5 mouse cellular contexts compared by ENCODE assay signal in genomic region chr13:52355921-52356320, GRCm38 (mm10).
A peak's percentile ranks its signal among the peaks of the same experiment; 100 is the strongest.
DNase-seq lines count a peak whose midpoint lies in the region; TF ChIP-seq lines count a peak whose summit lies in the region.
"Not testable (repeated sequence)": the region's sequence is repeated elsewhere in the genome, so short reads cannot be mapped to it uniquely, and the experiment has no call there.

No protein-coding gene starts in this region.

- not testable (repeated sequence) for H3K27me3 ChIP-seq in ES-Bruce4 (ENCODE audit: control insufficient read depth, insufficient read depth, low read length, poor library complexity, severe bottlenecking); limb, embryonic 10.5 days (ENCODE audit: low read depth, poor library complexity, severe bottlenecking)

- in situ Hi-C loops in ES-E14 (cut with MboI; ENCODE audit: low sequenced_read_pairs in 2 of 2, unreplicated experiment in 2 of 2) = not testable (repeated sequence)

- not testable (repeated sequence) for H3K4me3 ChIP-seq in ES-Bruce4 (ENCODE audit: low read depth, low read length); ES-E14 (ENCODE audit: insufficient read depth in 1 of 2, low read depth in 1 of 2, low read length in 2 of 2, poor library complexity in 1 of 2, severe bottlenecking in 1 of 2); limb, embryonic 10.5 days

- not testable (repeated sequence) for H3K9ac ChIP-seq in ES-Bruce4 (ENCODE audit: low read depth, poor library complexity, severe bottlenecking); ES-E14 (ENCODE audit: insufficient read depth, low read depth, low read length, poor library complexity, severe bottlenecking)

- not testable (repeated sequence) for TF ChIP-seq EP300 in ES-Bruce4 (IDR thresholded peaks at IDR 0.05; ENCODE audit: insufficient read depth, low read depth, low read length)

- not testable (repeated sequence) for TF ChIP-seq CTCF in ES-Bruce4 (IDR thresholded peaks at IDR 0.05; ENCODE audit: low read depth, low read length)

- not testable (repeated sequence) for DNase-seq in ES-E14 (ENCODE audit: low read depth, low spot score)
- peak; percentile 65 for DNase-seq in ZHBTc4 (ENCODE audit: low read depth, low spot score)
- peak; percentile 24 for DNase-seq in heart, adult 11 months
- DNase-seq in limb, embryonic 10.5 days (ENCODE audit: low spot score) = peak; percentile 6

- not testable (repeated sequence) for TF ChIP-seq POLR2A in ES-Bruce4 (IDR thresholded peaks at IDR 0.05; ENCODE audit: insufficient read depth, low read length)

- WGBS in limb, embryonic 10.5 days = 96% methylated on average over 4 of the region's 4 CpGs

- not testable (repeated sequence) for H3K4me1 ChIP-seq in ES-Bruce4 (ENCODE audit: control insufficient read depth, insufficient read depth, low read length); ES-E14 (ENCODE audit: control insufficient read depth in 2 of 2, insufficient read depth in 2 of 2, low read length in 2 of 2, poor library complexity in 1 of 2); limb, embryonic 10.5 days

- peaks cover 43% of the 10 kb centered on the region for H3K9me3 ChIP-seq in ES-Bruce4 (replicated peaks; ENCODE audit: control insufficient read depth, insufficient read depth, low read length, poor library complexity, severe bottlenecking)
- not testable (repeated sequence) for H3K9me3 ChIP-seq in ES-E14 (ENCODE audit: control insufficient read depth, insufficient read depth, low read depth, low read length); limb, embryonic 10.5 days (replicated peaks)

- H3K36me3 ChIP-seq in ES-Bruce4 (ENCODE audit: control insufficient read depth, insufficient read depth, low read length, poor library complexity, severe bottlenecking); ES-E14 (ENCODE audit: control insufficient read depth, insufficient read depth, low read length, poor library complexity, severe bottlenecking); limb, embryonic 10.5 days: not testable (repeated sequence)

- H3K27ac ChIP-seq in ES-Bruce4 (ENCODE audit: insufficient read depth, low read length) = peak overlapping the region; percentile 80
- peak overlapping the region; percentile 68 for H3K27ac ChIP-seq in ES-E14 (ENCODE audit: insufficient read depth, low read depth, low read length, poor library complexity, severe bottlenecking)
- H3K27ac ChIP-seq in limb, embryonic 10.5 days = not testable (repeated sequence)
